In genomic region chr10:59953564-59954039, GRCm38 (mm10) we compare ENCODE assay signal across 10 mouse cellular contexts. TPM values are rescaled to one million over a fixed set of nuclear protein-coding genes. Genes with fewer than 3 reads are reported as not detected.
A peak's percentile ranks its signal among the peaks of the same experiment; 100 is the strongest.
DNase-seq lines count a peak whose midpoint lies in the region; ATAC-seq and TF ChIP-seq lines count a peak whose summit lies in the region.
"Had no signal": no experiment of that assay in that cellular context is flagged by ENCODE, and none has a peak within 500 bp of the region (broad histone marks: within the 10 kb centered on the region; RNA-seq: fewer than 3 reads in every experiment).

No protein-coding gene starts in this region.

- peaks cover 24% of the 10 kb centered on the region for H3K27me3 ChIP-seq in forebrain, embryonic 10.5 days (ENCODE audit: poor library complexity, severe bottlenecking)
- H3K27me3 ChIP-seq in forebrain, embryonic 14.5 days (replicated peaks; ENCODE audit: control insufficient read depth, insufficient read depth, low read length): no peaks in the 10 kb centered on the region
- H3K27me3 ChIP-seq in midbrain, embryonic 10.5 days (ENCODE audit: low read depth, poor library complexity, severe bottlenecking): peaks cover 11% of the 10 kb centered on the region; the same call in 1 of the 2 replicates
- H3K27me3 ChIP-seq in midbrain, embryonic 14.5 days (ENCODE audit: control insufficient read depth, insufficient read depth, low read length): no peaks in the 10 kb centered on the region
- no peaks in the 10 kb centered on the region for H3K27me3 ChIP-seq in myocyte (ENCODE audit: control insufficient read depth, insufficient read depth, insufficient read length)
- H3K27me3 ChIP-seq: hindbrain, embryonic 15.5 days had no signal

- ATAC-seq in forebrain, embryonic 14.5 days: no peak
- ATAC-seq in midbrain, embryonic 14.5 days (ENCODE audit: low FRiP score, low TSS enrichment): no peak
- peak; percentile 28 for ATAC-seq in activated CD4-positive, CD25-positive, alpha-beta regulatory T cell, adult 4 months
- no peak for ATAC-seq in erythroblast, adult 5-6 weeks (replicated peaks; ENCODE audit: low FRiP score, poor library complexity, severe bottlenecking)

- H3K27ac ChIP-seq in forebrain, embryonic 10.5 days: peak overlapping the region; percentile 96
- no peak overlapping the region for H3K27ac ChIP-seq in forebrain, embryonic 14.5 days (ENCODE audit: low read depth, low read length)
- H3K27ac ChIP-seq in midbrain, embryonic 10.5 days (replicated peaks): peak overlapping the region; percentile 64
- no peak overlapping the region for H3K27ac ChIP-seq in midbrain, embryonic 14.5 days (replicated peaks; ENCODE audit: low read depth, low read length)

- no peak overlapping the region for H3K4me3 ChIP-seq in forebrain, embryonic 10.5 days
- no peak overlapping the region for H3K4me3 ChIP-seq in forebrain, embryonic 14.5 days (ENCODE audit: low read depth, low read length)
- no peak overlapping the region for H3K4me3 ChIP-seq in midbrain, embryonic 10.5 days
- H3K4me3 ChIP-seq in midbrain, embryonic 14.5 days (replicated peaks; ENCODE audit: low read depth, low read length): no peak overlapping the region
- H3K4me3 ChIP-seq in myocyte: no peak overlapping the region
- H3K4me3 ChIP-seq in lung, adult 2 months (replicated peaks; ENCODE audit: extremely low read depth, low read depth, low read length): no peak overlapping the region

- H3ac ChIP-seq in myocyte (ENCODE audit: control insufficient read depth, insufficient read length): no peak overlapping the region

- peaks cover 29% of the 10 kb centered on the region for H3K79me2 ChIP-seq in myocyte (ENCODE audit: control insufficient read depth, insufficient read depth)

- H3K36me3 ChIP-seq in forebrain, embryonic 10.5 days (replicated peaks): peaks cover 15% of the 10 kb centered on the region
- 0 out of 2 replicates have a peak, but pooled peaks cover 5% of the 10 kb centered on the region for H3K36me3 ChIP-seq in forebrain, embryonic 14.5 days (ENCODE audit: control insufficient read depth, insufficient read depth, low read length)
- H3K36me3 ChIP-seq in midbrain, embryonic 10.5 days: peaks cover 8% of the 10 kb centered on the region
- no peaks in the 10 kb centered on the region for H3K36me3 ChIP-seq in midbrain, embryonic 14.5 days (ENCODE audit: control insufficient read depth, insufficient read depth, low read length)
- H3K36me3 ChIP-seq in myocyte (ENCODE audit: control insufficient read depth, insufficient read depth): peaks cover 15% of the 10 kb centered on the region

- H3K4me1 ChIP-seq in forebrain, embryonic 10.5 days: peaks cover 74% of the 10 kb centered on the region
- H3K4me1 ChIP-seq in forebrain, embryonic 14.5 days (ENCODE audit: control insufficient read depth, insufficient read depth, low read length): peaks cover 38% of the 10 kb centered on the region
- peaks cover 71% of the 10 kb centered on the region for H3K4me1 ChIP-seq in midbrain, embryonic 10.5 days
- H3K4me1 ChIP-seq in midbrain, embryonic 14.5 days (ENCODE audit: control insufficient read depth, insufficient read depth, low read length): peaks cover 41% of the 10 kb centered on the region
- H3K4me1 ChIP-seq in lung, adult 2 months (ENCODE audit: control insufficient read depth, insufficient read depth, low read length): peaks cover 7% of the 10 kb centered on the region

- TF ChIP-seq POLR2A in myocyte (IDR thresholded peaks at IDR 0.05; ENCODE audit: insufficient read length, low read depth): no peak
- TF ChIP-seq POLR2A in lung, adult 2 months (IDR thresholded peaks at IDR 0.05; ENCODE audit: borderline replicate concordance, extremely low read depth, low read depth, low read length): no peak

- WGBS in forebrain, embryonic 10.5 days: 50% methylated on average over 7 of the region's 7 CpGs
- 33% methylated on average over 7 of the region's 7 CpGs for WGBS in forebrain, embryonic 14.5 days
- 38% methylated on average over 7 of the region's 7 CpGs for WGBS in midbrain, embryonic 10.5 days
- WGBS in midbrain, embryonic 14.5 days: 26% methylated on average over 7 of the region's 7 CpGs
- WGBS in lung, adult 2 months: 50% methylated on average over 7 of the region's 7 CpGs

- H3K9me3 ChIP-seq in forebrain, embryonic 10.5 days: no peaks in the 10 kb centered on the region
- H3K9me3 ChIP-seq in forebrain, embryonic 14.5 days (replicated peaks; ENCODE audit: control insufficient read depth, low read length): no peaks in the 10 kb centered on the region
- H3K9me3 ChIP-seq in midbrain, embryonic 10.5 days (replicated peaks): no peaks in the 10 kb centered on the region
- H3K9me3 ChIP-seq in midbrain, embryonic 14.5 days (ENCODE audit: control insufficient read depth, low read length): no peaks in the 10 kb centered on the region
- H3K9me3 ChIP-seq: hindbrain, embryonic 15.5 days had no signal

- DNase-seq in forebrain, embryonic 10.5 days (ENCODE audit: extremely low spot score, low spot score): no peak
- no peak for DNase-seq in forebrain, embryonic 14.5 days (ENCODE audit: low spot score)
- no peak for DNase-seq in midbrain, embryonic 10.5 days (ENCODE audit: low spot score)
- no peak for DNase-seq in midbrain, embryonic 14.5 days
- DNase-seq in lung, adult 2 months: no peak
- DNase-seq: liver had no signal

- no peak for TF ChIP-seq CTCF in lung, adult 2 months (IDR thresholded peaks at IDR 0.05; ENCODE audit: insufficient read depth, low read length)

- no peak overlapping the region for H3K4me2 ChIP-seq in forebrain, embryonic 14.5 days (ENCODE audit: low read length)
- H3K4me2 ChIP-seq in midbrain, embryonic 14.5 days (ENCODE audit: low read length): no peak overlapping the region
- peak overlapping the region; percentile 85 for H3K4me2 ChIP-seq in myocyte (ENCODE audit: low read depth)

- no peak overlapping the region for H3K9ac ChIP-seq in forebrain, embryonic 14.5 days (ENCODE audit: low read length)
- H3K9ac ChIP-seq in midbrain, embryonic 14.5 days (replicated peaks; ENCODE audit: low read length): no peak overlapping the region

TF ChIP-seq in myocyte, 11 proteins besides CTCF, POLR2A, EP300 and RAD21:
- TF ChIP-seq TCF12 (IDR thresholded peaks at IDR 0.05; ENCODE audit: insufficient read depth, poor library complexity, severe bottlenecking) (no peak), MYOG (IDR thresholded peaks at IDR 0.05; ENCODE audit: control insufficient read depth in 1 of 3, insufficient read depth in 1 of 3, insufficient read length in 2 of 3, low read depth in 2 of 3) (peak in 1 of 3 experiments; percentile 42), CEBPB (IDR thresholded peaks at IDR 0.05; ENCODE audit: insufficient read depth, poor library complexity, severe bottlenecking) (no peak), MYOD1 (IDR thresholded peaks at IDR 0.05; ENCODE audit: control insufficient read depth in 1 of 3, insufficient read length in 2 of 3, low read depth in 2 of 3) (peak in 2 of 3 experiments; percentile 9 to 27), USF1 (IDR thresholded peaks at IDR 0.05; ENCODE audit: low read depth) (no peak), REST (IDR thresholded peaks at IDR 0.05; ENCODE audit: insufficient read depth, insufficient read length) (no peak), TCF3 (IDR thresholded peaks at IDR 0.05; ENCODE audit: insufficient read length, low read depth) (no peak)

RNA-seq across cellular contexts. Expression of gene Ddit4, which starts 2.0 kb away (rescaled TPM):
- 32.7 and 35.3 TPM in 2 replicates for polyA plus RNA-seq in forebrain, embryonic 10.5 days (2016; fragmentation: Nextera tagmentation; extraction: Ambion mirVana)
- polyA plus RNA-seq in forebrain, embryonic 14.5 days (2014; fragmentation: Nextera tagmentation; extraction: Ambion mirVana): 10.2 and 11.1 TPM in 2 replicates
- 31.8 and 31.9 TPM in 2 replicates for polyA plus RNA-seq in midbrain, embryonic 10.5 days (2016; fragmentation: Nextera tagmentation; extraction: Ambion mirVana)
- 6.2 and 7.3 TPM in 2 replicates for polyA plus RNA-seq in midbrain, embryonic 14.5 days (2014; fragmentation: Nextera tagmentation; extraction: Ambion mirVana)
- 10 to 100 TPM; 17.5 to 31.2 TPM for polyA plus RNA-seq in activated CD4-positive, CD25-positive, alpha-beta regulatory T cell, adult 4 months (2017; shearing (Covaris generic))
- polyA plus RNA-seq in myocyte (2012; fragmentation: generic; extraction: Trizol): 266 TPM
- polyA plus RNA-seq in lung, adult 2 months (2012; rRNA removed): 32.6 and 53.4 TPM in 2 replicates
- 1.7 TPM in 1 of 2 replicates, not detected in the other for total RNA-seq in erythroblast, adult 5-6 weeks (2015; ENCODE audit: low replicate concordance)
- 0.17 and 0.84 TPM in 2 replicates for total RNA-seq in erythroblast, adult 5-6 weeks (2017; ENCODE audit: low replicate concordance)

RNA-seq across cellular contexts. Expression of gene Ascc1, which starts 49.0 kb away (rescaled TPM):
- polyA plus RNA-seq in forebrain, embryonic 10.5 days (2016; fragmentation: Nextera tagmentation; extraction: Ambion mirVana): 33.5 and 34.7 TPM in 2 replicates
- 45.4 and 50.2 TPM in 2 replicates for polyA plus RNA-seq in forebrain, embryonic 14.5 days (2014; fragmentation: Nextera tagmentation; extraction: Ambion mirVana)
- 34.4 and 35.5 TPM in 2 replicates for polyA plus RNA-seq in midbrain, embryonic 10.5 days (2016; fragmentation: Nextera tagmentation; extraction: Ambion mirVana)
- polyA plus RNA-seq in midbrain, embryonic 14.5 days (2014; fragmentation: Nextera tagmentation; extraction: Ambion mirVana): 48.2 and 48.4 TPM in 2 replicates
- polyA plus RNA-seq in activated CD4-positive, CD25-positive, alpha-beta regulatory T cell, adult 4 months (2017; shearing (Covaris generic)): 10 to 100 TPM; 49.6 to 50.2 TPM
- polyA plus RNA-seq in myocyte (2012; fragmentation: generic; extraction: Trizol): 36.7 TPM
- polyA plus RNA-seq in lung, adult 2 months (2012; rRNA removed): 21.1 and 29.5 TPM in 2 replicates
- total RNA-seq in erythroblast, adult 5-6 weeks (2015; ENCODE audit: low replicate concordance): 11.3 and 13.1 TPM in 2 replicates
- total RNA-seq in erythroblast, adult 5-6 weeks (2017; ENCODE audit: low replicate concordance): 9.6 and 10.0 TPM in 2 replicates

RNA-seq across cellular contexts. Expression of gene Anapc16, which starts 49.3 kb away (rescaled TPM):
- polyA plus RNA-seq in forebrain, embryonic 10.5 days (2016; fragmentation: Nextera tagmentation; extraction: Ambion mirVana): 96.8 and 108 TPM in 2 replicates
- 96.5 and 99.7 TPM in 2 replicates for polyA plus RNA-seq in forebrain, embryonic 14.5 days (2014; fragmentation: Nextera tagmentation; extraction: Ambion mirVana)
- 111 and 113 TPM in 2 replicates for polyA plus RNA-seq in midbrain, embryonic 10.5 days (2016; fragmentation: Nextera tagmentation; extraction: Ambion mirVana)
- polyA plus RNA-seq in midbrain, embryonic 14.5 days (2014; fragmentation: Nextera tagmentation; extraction: Ambion mirVana): 97.2 and 105 TPM in 2 replicates
- polyA plus RNA-seq in activated CD4-positive, CD25-positive, alpha-beta regulatory T cell, adult 4 months (2017; shearing (Covaris generic)): 100 to 1,000 TPM in 1 of 2 experiments, 10 to 100 TPM in 1; 89.7 to 110 TPM
- 127 TPM for polyA plus RNA-seq in myocyte (2012; fragmentation: generic; extraction: Trizol)
- polyA plus RNA-seq in lung, adult 2 months (2012; rRNA removed): 61.1 and 64.5 TPM in 2 replicates
- 16.3 and 21.3 TPM in 2 replicates for total RNA-seq in erythroblast, adult 5-6 weeks (2015; ENCODE audit: low replicate concordance)
- total RNA-seq in erythroblast, adult 5-6 weeks (2017; ENCODE audit: low replicate concordance): 23.4 and 27.5 TPM in 2 replicates

Comparison
In these comparisons a context has a peak if more than half of its experiments do, and no peak if none do; other contexts are left out.
1. H3K27ac ChIP-seq: peak in forebrain, embryonic 10.5 days (single experiment) and midbrain, embryonic 10.5 days (single experiment); none in forebrain, embryonic 14.5 days (single experiment) and midbrain, embryonic 14.5 days (single experiment).